Mouse (Mus musculus) spleen, adult 2 months (tissue): Measurements from ENCODE around the gene Lrp5. TPM values are rescaled to one million over a fixed set of nuclear protein-coding genes. Genes with fewer than 3 reads are reported as not detected.

Experiments used
- DNase-seq, 2 experiments: peaks; one replicate each; pipeline versions ENCODE4 v3.0.0 to v3.0.0-alpha.2; 2012 to 2021; ENCODE audit warnings: low spot score in 2 of 2, low read depth in 1 of 2
- H3K27ac ChIP-seq: fragments of 200-500 bp; 2 replicates; pipeline ENCODE4 v1.5.1; 2012; ENCODE audit warnings: low read length, inconsistent platforms; ENCODE audit not compliant: insufficient read depth
- H3K27me3 ChIP-seq: fragments of 200-500 bp; 2 replicates; pipeline ENCODE4 v1.6.1; 2012; ENCODE audit warnings: mild to moderate bottlenecking, moderate library complexity, low read length, inconsistent platforms; ENCODE audit not compliant: control insufficient read depth, insufficient read depth
- H3K36me3 ChIP-seq: fragments of 200-500 bp; 2 replicates; pipeline ENCODE4 v1.6.1; 2012; ENCODE audit warnings: mild to moderate bottlenecking, low read length, inconsistent platforms; ENCODE audit not compliant: control insufficient read depth, insufficient read depth
- H3K4me1 ChIP-seq: fragments of 200-500 bp; 2 replicates; pipeline ENCODE4 v1.6.1; 2011; ENCODE audit warnings: inconsistent platforms; ENCODE audit not compliant: control insufficient read depth, insufficient read depth, insufficient read length
- H3K4me3 ChIP-seq: fragments of 200-500 bp; 2 replicates; pipeline ENCODE4 v1.5.1; 2011; ENCODE audit warnings: mild to moderate bottlenecking, inconsistent platforms; ENCODE audit not compliant: insufficient read depth, insufficient read length; ENCODE audit errors: extremely low read depth
- CTCF ChIP-seq: fragments of 200-500 bp; IDR thresholded peaks from 2 replicates; pipeline ENCODE4 v1.5.1; 2011; ENCODE audit warnings: mild to moderate bottlenecking, inconsistent platforms; ENCODE audit not compliant: insufficient read depth, insufficient read length, insufficient replicate concordance; ENCODE audit errors: extremely low read depth
- POLR2A ChIP-seq: fragments of 200-500 bp; IDR thresholded peaks from 2 replicates; pipeline ENCODE4 v1.6.1; 2011; ENCODE audit warnings: low read depth, low read length, inconsistent platforms
- WGBS: fragments of 180-500 bp; shearing (Covaris S2); methylation state at CpG from one replicate; pipeline ENCODE4 v1.1.7; 2018; 5-methylcytosine and 5-hydroxymethylcytosine counted together
- polyA plus RNA-seq: library from polyadenylated mRNA; depleted of rRNA; stranded (reverse); fragments of >200 nt; gene quantifications from 2 replicates; pipeline ENCODE4 v1.2.3, GENCODE M21; 2012

Gene Lrp5
- polyA plus RNA-seq, 1 experiment = 22.6 TPM

DNA sequence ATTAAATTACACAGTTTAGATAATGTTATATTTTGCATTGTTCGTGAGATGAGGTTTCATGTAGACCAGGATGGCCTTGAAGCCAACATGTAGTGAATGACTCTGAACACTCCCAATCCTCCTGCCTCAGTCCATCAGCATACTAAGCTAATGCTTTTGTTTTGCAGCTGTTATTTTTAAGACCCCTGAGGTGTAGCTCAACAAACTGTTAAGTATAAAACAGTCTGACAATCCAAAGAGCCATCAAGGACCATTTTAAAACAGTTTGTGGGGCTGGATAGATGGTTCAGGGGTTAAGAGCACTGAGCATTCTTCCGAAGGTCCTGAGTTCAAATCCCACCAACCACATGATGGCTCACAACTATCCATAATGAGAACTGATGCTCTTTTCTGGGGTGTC is 124.1 kb downstream of the Lrp5 start:
- H3K4me1 ChIP-seq = peaks cover 8% of the 10 kb centered on the region
- WGBS = 93% methylated on average over 2 of the region's 2 CpGs
- H3K27ac ChIP-seq = no peak overlapping the region
- no peaks in the 10 kb centered on the region for H3K27me3 ChIP-seq
- DNase-seq = no peak
- H3K36me3 ChIP-seq = no peaks in the 10 kb centered on the region
- no peak overlapping the region for H3K4me3 ChIP-seq
- TF ChIP-seq CTCF (no peak), POLR2A (no peak)

DNA sequence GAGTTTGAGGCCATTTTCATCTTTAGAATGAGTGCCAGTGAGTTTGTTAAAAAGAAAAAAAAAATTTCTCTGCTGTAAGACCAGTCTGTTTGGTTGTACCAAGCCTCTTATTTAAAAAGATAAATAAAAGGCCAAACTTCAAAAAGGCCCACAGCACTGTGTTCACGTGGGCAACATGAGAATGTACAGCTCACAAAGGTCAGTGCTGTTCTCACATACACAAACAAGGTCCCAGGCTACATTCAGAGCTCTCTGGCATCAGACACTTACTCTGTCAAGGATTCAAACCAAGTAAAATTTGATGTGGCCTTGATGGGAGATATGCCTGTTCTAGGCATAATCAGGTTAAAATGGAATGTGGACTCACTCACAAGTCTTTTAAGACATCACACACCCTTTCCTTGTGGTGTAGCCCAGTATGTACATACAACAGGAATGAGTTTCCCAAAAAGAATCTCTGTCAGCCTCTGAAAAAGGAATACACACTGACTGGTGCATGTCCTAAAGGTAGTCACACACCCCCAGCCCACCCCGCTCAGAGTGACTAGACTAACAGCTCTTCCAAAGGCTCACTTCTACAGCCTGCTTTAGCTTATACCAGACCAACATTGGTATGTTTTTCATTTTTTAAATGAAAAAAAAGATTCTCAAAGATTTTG is 130.1 kb downstream of the Lrp5 start:
- 84% methylated on average over 2 of the region's 2 CpGs for WGBS
- Histone ChIP-seq H3K4me1 (peaks cover 6% of the 10 kb centered on the region; the same call in 1 of the 2 replicates), H3K36me3 (no peaks in the 10 kb centered on the region), H3K27ac (no peak overlapping the region), H3K27me3 (no peaks in the 10 kb centered on the region), H3K4me3 (no peak overlapping the region)
- no peak for DNase-seq
- TF ChIP-seq CTCF = no peak
- TF ChIP-seq POLR2A = no peak

DNA sequence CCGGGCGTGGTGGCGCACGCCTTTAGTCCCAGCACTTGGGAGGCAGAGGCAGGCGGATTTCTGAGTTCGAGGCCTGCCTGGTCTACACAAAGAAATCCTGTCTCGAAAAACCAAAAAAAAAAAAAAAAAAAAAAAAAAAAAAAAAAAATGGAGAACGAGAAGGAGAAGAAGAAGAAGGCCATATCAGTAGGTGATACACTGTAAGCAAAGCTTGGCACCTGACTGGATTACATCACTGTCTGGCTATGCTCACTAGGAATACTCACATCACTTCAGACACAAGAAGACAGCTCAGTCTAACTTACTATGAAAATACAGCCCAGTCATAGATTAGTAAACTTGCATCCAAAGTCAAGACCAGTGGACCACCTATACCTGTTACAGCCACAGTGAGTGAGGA is 131.6 kb downstream of the Lrp5 start:
- Histone ChIP-seq H3K27me3 (no peaks in the 10 kb centered on the region), H3K36me3 (no peaks in the 10 kb centered on the region; the same call in 1 of the 2 replicates), H3K4me1 (peaks cover 4% of the 10 kb centered on the region; the same call in 1 of the 2 replicates), H3K27ac (no peak overlapping the region), H3K4me3 (no peak overlapping the region)
- 83% methylated on average over 8 of the region's 8 CpGs for WGBS
- TF ChIP-seq POLR2A = no peak
- TF ChIP-seq CTCF = no peak
- DNase-seq = no peak

DNA sequence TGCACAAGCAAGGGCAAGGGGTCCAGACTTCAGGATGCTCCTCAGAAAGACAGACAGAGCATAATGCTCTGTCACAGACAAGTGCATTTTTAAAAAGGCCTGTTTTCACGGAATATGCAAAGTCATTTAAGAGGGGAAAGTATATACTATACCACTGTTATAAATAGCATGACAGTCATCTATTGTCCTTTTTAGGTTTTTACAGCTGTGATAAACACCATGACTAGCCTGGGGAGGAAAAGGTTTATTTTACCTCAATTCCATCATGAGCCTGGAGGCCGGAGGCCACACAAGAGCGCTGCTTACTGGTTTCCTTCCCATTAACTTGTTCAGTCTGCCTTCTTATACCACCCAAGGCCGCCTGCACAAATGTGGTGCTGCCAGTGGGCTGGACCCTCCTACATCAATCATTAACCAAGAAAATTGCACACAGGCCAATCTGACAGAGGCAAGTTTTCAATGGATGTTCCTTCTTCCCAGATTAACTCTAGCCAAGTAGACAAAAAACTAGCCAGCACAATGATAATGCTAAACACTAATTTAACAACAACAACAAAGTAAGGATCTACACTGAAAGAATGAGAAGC is 134.7 kb downstream of the Lrp5 start:
- no peak overlapping the region for H3K4me3 ChIP-seq
- peaks cover 2% of the 10 kb centered on the region; the same call in 1 of the 2 replicates for H3K4me1 ChIP-seq
- no peak for DNase-seq
- no peaks in the 10 kb centered on the region; the same call in 1 of the 2 replicates for H3K36me3 ChIP-seq
- 61% methylated on average over 4 of the region's 4 CpGs for WGBS
- TF ChIP-seq POLR2A (no peak), CTCF (no peak)
- H3K27ac ChIP-seq = no peak overlapping the region
- H3K27me3 ChIP-seq = no peaks in the 10 kb centered on the region

DNA sequence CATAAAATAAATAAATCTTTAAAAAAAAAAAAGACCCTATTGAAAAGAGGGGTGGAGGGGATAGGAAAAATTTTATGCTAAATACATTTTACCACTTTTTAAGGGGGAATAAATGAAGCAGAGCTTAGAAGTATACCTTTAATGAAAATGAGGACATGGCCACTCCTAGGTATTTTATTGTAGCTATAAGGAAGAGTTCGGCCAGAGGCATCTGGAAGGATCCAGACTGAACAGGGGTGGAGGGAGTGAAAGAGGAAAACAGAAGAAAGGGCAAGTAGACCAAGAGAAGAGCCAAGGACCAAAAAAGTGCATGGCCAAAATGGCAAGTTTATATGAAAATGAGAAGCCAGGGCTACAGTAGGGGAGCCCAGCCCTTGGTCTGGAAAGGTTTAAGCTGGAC is 136.3 kb downstream of the Lrp5 start:
- no peak for DNase-seq
- H3K36me3 ChIP-seq = no peaks in the 10 kb centered on the region; the same call in 1 of the 2 replicates
- H3K27ac ChIP-seq = no peak overlapping the region
- no peak overlapping the region for H3K4me3 ChIP-seq
- H3K27me3 ChIP-seq = no peaks in the 10 kb centered on the region
- TF ChIP-seq POLR2A (no peak), CTCF (no peak)
- 91% methylated on average over 1 of the region's 1 CpGs for WGBS
- peaks cover 4% of the 10 kb centered on the region for H3K4me1 ChIP-seq

DNA sequence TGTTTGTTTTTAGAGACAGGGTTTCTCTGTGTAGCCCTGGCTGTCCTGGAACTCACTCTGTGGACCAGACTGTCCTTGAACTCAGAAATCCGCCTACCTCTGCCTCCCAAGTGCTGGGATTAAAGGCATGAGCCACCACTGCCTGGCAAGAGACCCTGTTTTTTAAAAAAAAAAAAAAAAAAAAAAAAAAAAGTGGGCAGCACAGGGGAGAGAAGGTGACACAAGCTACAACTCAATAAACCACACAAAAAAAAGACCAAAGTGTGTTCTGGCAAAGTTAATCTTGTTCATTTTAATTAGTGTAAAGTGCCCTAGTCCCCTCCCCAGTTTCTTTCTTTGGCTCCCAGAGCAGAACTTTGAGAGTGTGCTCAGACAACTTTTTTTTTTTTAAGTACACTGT is 137.1 kb downstream of the Lrp5 start:
- Histone ChIP-seq H3K4me3 (no peak overlapping the region), H3K27ac (no peak overlapping the region), H3K36me3 (no peaks in the 10 kb centered on the region; the same call in 1 of the 2 replicates), H3K4me1 (peaks cover 2% of the 10 kb centered on the region), H3K27me3 (no peaks in the 10 kb centered on the region)
- no peak for DNase-seq
- WGBS = 94% methylated on average over 1 of the region's 1 CpGs
- no peak for TF ChIP-seq POLR2A
- TF ChIP-seq CTCF = no peak

DNA sequence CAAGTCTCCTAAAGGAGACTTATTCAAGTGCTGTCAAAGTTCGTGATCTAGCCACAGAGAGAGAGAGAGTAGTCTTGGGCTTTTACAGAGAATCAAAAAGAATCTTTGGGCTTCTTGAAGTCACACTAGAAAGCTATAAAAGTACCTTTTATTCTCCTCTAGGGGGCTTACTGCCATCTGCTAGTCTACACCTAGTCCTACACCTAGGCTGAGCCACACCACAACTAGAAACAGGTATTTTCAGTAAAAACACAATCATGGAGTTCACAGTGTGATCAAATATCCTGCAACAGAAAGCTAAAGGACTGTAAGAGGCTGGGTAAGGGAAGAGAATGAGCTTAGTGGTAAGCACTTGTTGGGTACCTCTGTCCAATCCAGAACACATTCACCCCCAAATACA is 138.1 kb downstream of the Lrp5 start:
- 97% methylated on average over 1 of the region's 1 CpGs for WGBS
- Histone ChIP-seq H3K4me3 (no peak overlapping the region), H3K36me3 (peaks cover 1% of the 10 kb centered on the region), H3K27me3 (no peaks in the 10 kb centered on the region), H3K27ac (no peak overlapping the region), H3K4me1 (peaks cover 2% of the 10 kb centered on the region)
- TF ChIP-seq CTCF (no peak), POLR2A (no peak)
- DNase-seq = no peak
